Mouse (Mus musculus) intestine, embryonic 14.5 days (tissue): Measurements from ENCODE around the gene Fam71e2. TPM values are rescaled to one million over a fixed set of nuclear protein-coding genes. Genes with fewer than 3 reads are reported as not detected.
A peak's percentile ranks its signal among the peaks of the same experiment; 100 is the strongest.
"Not testable (repeated sequence)": the region's sequence is repeated elsewhere in the genome, so short reads cannot be mapped to it uniquely, and the experiment has no call there.

Experiments used
- ATAC-seq: fragments of 200-750 bp; cut with Nextera tagmentation; replicated peaks from 2 replicates; pipeline ENCODE4 v1.8.0; 2017; ENCODE audit warnings: low read depth, moderate number of reproducible peaks, moderate TSS enrichment, moderate library complexity; ENCODE audit not compliant: low FRiP score, low TSS enrichment
- DNase-seq: peaks from one replicate; pipeline ENCODE4 v3.0.0-alpha.2; 2018; ENCODE audit warnings: low spot score
- H3K27ac ChIP-seq: fragments of 300-500 bp; sonication (generic); 2 replicates; pipeline ENCODE4 v1.5.1; 2014; ENCODE audit warnings: low read depth, mild to moderate bottlenecking, control low read depth
- H3K27me3 ChIP-seq: fragments of 300-500 bp; sonication (generic); replicated peaks from 2 replicates; pipeline ENCODE4 v1.6.1; 2014; ENCODE audit warnings: low read length, control low read depth; ENCODE audit not compliant: control insufficient read depth, insufficient read depth
- H3K36me3 ChIP-seq: fragments of 300-500 bp; sonication (generic); 2 replicates; pipeline ENCODE4 v1.6.1; 2014; ENCODE audit warnings: low read length, control low read depth; ENCODE audit not compliant: control insufficient read depth, insufficient read depth
- H3K4me1 ChIP-seq: fragments of 300-500 bp; sonication (generic); replicated peaks from 2 replicates; pipeline ENCODE4 v1.6.1; 2014; ENCODE audit warnings: low read length, control low read depth, mixed read lengths; ENCODE audit not compliant: control insufficient read depth, insufficient read depth
- H3K4me2 ChIP-seq: fragments of 300-500 bp; sonication (generic); 2 replicates; pipeline ENCODE4 v1.6.1; 2014; ENCODE audit warnings: low read length
- H3K4me3 ChIP-seq: fragments of 300-500 bp; sonication (generic); 2 replicates; pipeline ENCODE4 v1.5.1; 2014; ENCODE audit warnings: low read depth, low read length, control low read depth, mixed read lengths
- H3K9ac ChIP-seq: fragments of 300-500 bp; sonication (generic); 2 replicates; pipeline ENCODE4 v1.6.1; 2014; ENCODE audit warnings: mild to moderate bottlenecking, low read length
- H3K9me3 ChIP-seq: fragments of 300-500 bp; sonication (generic); 2 replicates; pipeline ENCODE4 v1.6.1; 2016; ENCODE audit warnings: low read length, control low read depth; ENCODE audit not compliant: control insufficient read depth
- WGBS: fragments of 180-500 bp; shearing (Covaris S2); extraction: QIAGEN DNeasy Blood & Tissue Kit; methylation state at CpG from one replicate; pipeline ENCODE4 v1.1.7; 2014; 5-methylcytosine and 5-hydroxymethylcytosine counted together
- polyA plus RNA-seq: library from polyadenylated mRNA; unstranded; fragments of >200 nt; fragmentation: Nextera tagmentation; extraction: Ambion mirVana; gene quantifications from 2 replicates; pipeline ENCODE4 v1.2.1, GENCODE M21; 2014

Fam71e2 gene
- polyA plus RNA-seq, 1 experiment from 2014 or later: not detected

GRCm38 (mm10) chr7:4795767-4796433 is 24.8 kb upstream of the Fam71e2 start:
- ATAC-seq: peak; percentile 29
- H3K27me3 ChIP-seq: no peaks in the 10 kb centered on the region

GRCm38 (mm10) chr7:4794631-4795168 is 23.6 kb upstream of the Fam71e2 start:
- no peak for DNase-seq
- Histone ChIP-seq H3K27me3 (no peaks in the 10 kb centered on the region), H3K9ac (no peak overlapping the region), H3K27ac (no peak overlapping the region), H3K36me3 (peaks cover 42% of the 10 kb centered on the region), H3K4me1 (peaks cover 7% of the 10 kb centered on the region; the same call in 1 of the 2 replicates), H3K4me2 (peak overlapping the region; percentile 90), H3K9me3 (no peaks in the 10 kb centered on the region), H3K4me3 (no peak overlapping the region)
- WGBS: 78% methylated on average over 3 of the region's 3 CpGs
- ATAC-seq: no peak

More at GRCm38 (mm10) chr7:4795767-4796433, 24.8 kb upstream of the Fam71e2 start:
- Histone ChIP-seq H3K9me3 (no peaks in the 10 kb centered on the region), H3K9ac (no peak overlapping the region), H3K36me3 (peaks cover 42% of the 10 kb centered on the region), H3K4me3 (no peak overlapping the region), H3K4me2 (no peak overlapping the region), H3K4me1 (peaks cover 7% of the 10 kb centered on the region; the same call in 1 of the 2 replicates), H3K27ac (no peak overlapping the region)
- peak; percentile 65 for DNase-seq
- WGBS: 70% methylated on average over 7 of the region's 7 CpGs

DNA sequence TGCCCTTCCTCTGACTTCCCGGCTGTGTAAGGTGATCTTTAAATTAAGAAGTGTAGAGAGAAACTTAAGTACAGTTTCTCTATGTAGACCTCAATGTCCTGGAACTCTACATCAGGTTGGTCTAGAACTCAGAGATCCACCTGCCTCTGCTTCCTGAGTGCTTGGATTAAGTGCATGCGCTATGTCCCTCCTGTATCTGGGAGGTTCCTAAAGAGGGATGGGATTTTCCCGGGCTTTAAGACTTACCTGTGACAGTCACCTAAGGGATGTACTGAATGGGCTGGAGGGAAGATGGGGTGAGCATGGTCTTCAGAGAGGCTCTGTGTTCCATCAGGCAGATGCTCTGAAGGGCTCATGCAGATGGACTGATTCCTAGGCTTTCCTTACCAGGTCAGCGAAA is 22.6 kb upstream of the Fam71e2 start:
- peaks cover 42% of the 10 kb centered on the region for H3K36me3 ChIP-seq
- H3K27me3 ChIP-seq: 0 out of 2 replicates have a peak, but pooled peaks cover 3% of the 10 kb centered on the region
- H3K9ac ChIP-seq: peak overlapping the region; percentile 97
- ATAC-seq (no peak), DNase-seq (no peak)
- H3K4me1 ChIP-seq: peaks cover 7% of the 10 kb centered on the region; the same call in 1 of the 2 replicates
- H3K4me3 ChIP-seq: peak overlapping the region; percentile 75
- H3K4me2 ChIP-seq: peak overlapping the region; percentile 90
- H3K27ac ChIP-seq: peak overlapping the region; percentile 85; the same call in 1 of the 2 replicates
- no peaks in the 10 kb centered on the region for H3K9me3 ChIP-seq
- 37% methylated on average over 4 of the region's 4 CpGs for WGBS

GRCm38 (mm10) chr7:4793248-4793647 is 22.1 kb upstream of the Fam71e2 start:
- not testable (repeated sequence) for H3K9me3 ChIP-seq, H3K4me1 ChIP-seq, H3K27me3 ChIP-seq, DNase-seq
- WGBS: 1% methylated on average over 31 of the region's 31 CpGs
- Histone ChIP-seq H3K9ac (peak overlapping the region; percentile 97), H3K36me3 (peaks cover 42% of the 10 kb centered on the region), H3K27ac (peak overlapping the region; percentile 85), H3K4me2 (peak overlapping the region; percentile 90), H3K4me3 (peak overlapping the region; percentile 75)
- ATAC-seq: 0 out of 2 replicates have a peak, but pooled peaks have one; percentile 0

GRCm38 (mm10) chr7:4792278-4793212 is 21.4 kb upstream of the Fam71e2 start, which contains the start of gene Rpl28:
Rpl28 (plus strand) TSS chr7:4792874.
- Histone ChIP-seq H3K9ac (peak within 1 kb of the TSS; percentile 97), H3K27me3 (0 out of 2 replicates have a peak, but pooled peaks cover 6% of the 10 kb centered on the region), H3K9me3 (no peaks in the 10 kb centered on the region), H3K4me3 (peak within 1 kb of the TSS; percentile 75), H3K4me2 (peak within 1 kb of the TSS; percentile 90), H3K4me1 (peaks cover 7% of the 10 kb centered on the region; the same call in 1 of the 2 replicates), H3K27ac (peak within 1 kb of the TSS; percentile 96), H3K36me3 (peaks cover 40% of the 10 kb centered on the region)
- WGBS: 1% methylated on average over 54 of the region's 54 CpGs
- DNase-seq (peak; percentile 95), ATAC-seq (peak; percentile 77)

- WGBS: 9% methylated on average over 36 of the region's 40 CpGs
- H3K9ac ChIP-seq: peak within 1 kb of the TSS; percentile 79
Observed at GRCm38 (mm10) chr7:4789436-4789935, 18.4 kb upstream of the Fam71e2 start, which contains the start of gene Tmem238. Tmem238 (minus strand) TSS chr7:4789656.

GRCm38 (mm10) chr7:4788499-4789435 is 17.7 kb upstream of the Fam71e2 start:
- Histone ChIP-seq H3K4me2 (peak overlapping the region; percentile 78), H3K27ac (peak overlapping the region; percentile 82), H3K9me3 (no peaks in the 10 kb centered on the region), H3K4me1 (peaks cover 2% of the 10 kb centered on the region; the same call in 1 of the 2 replicates), H3K27me3 (0 out of 2 replicates have a peak, but pooled peaks cover 6% of the 10 kb centered on the region), H3K9ac (peak overlapping the region; percentile 79), H3K36me3 (peaks cover 2% of the 10 kb centered on the region), H3K4me3 (peak overlapping the region; percentile 51)
- peak; percentile 54 for ATAC-seq
- DNase-seq: peak; percentile 88
- WGBS: 3% methylated on average over 61 of the region's 64 CpGs

More at GRCm38 (mm10) chr7:4789436-4789935, 18.4 kb upstream of the Fam71e2 start, which contains the start of gene Tmem238:
- H3K4me3 ChIP-seq: peak within 1 kb of the TSS; percentile 51
- 0 out of 2 replicates have a peak, but pooled peaks cover 6% of the 10 kb centered on the region for H3K27me3 ChIP-seq
- H3K4me1 ChIP-seq: peaks cover 7% of the 10 kb centered on the region; the same call in 1 of the 2 replicates
- no peaks in the 10 kb centered on the region for H3K9me3 ChIP-seq
- peak within 1 kb of the TSS; percentile 78 for H3K4me2 ChIP-seq
- H3K27ac ChIP-seq: peak within 1 kb of the TSS; percentile 82
- peak; percentile 58 for ATAC-seq
- H3K36me3 ChIP-seq: peaks cover 9% of the 10 kb centered on the region
- peak; percentile 78 for DNase-seq
